Mouse (Mus musculus): ENCODE results near the gene Dclk2.

Dclk2 gene

DNA sequence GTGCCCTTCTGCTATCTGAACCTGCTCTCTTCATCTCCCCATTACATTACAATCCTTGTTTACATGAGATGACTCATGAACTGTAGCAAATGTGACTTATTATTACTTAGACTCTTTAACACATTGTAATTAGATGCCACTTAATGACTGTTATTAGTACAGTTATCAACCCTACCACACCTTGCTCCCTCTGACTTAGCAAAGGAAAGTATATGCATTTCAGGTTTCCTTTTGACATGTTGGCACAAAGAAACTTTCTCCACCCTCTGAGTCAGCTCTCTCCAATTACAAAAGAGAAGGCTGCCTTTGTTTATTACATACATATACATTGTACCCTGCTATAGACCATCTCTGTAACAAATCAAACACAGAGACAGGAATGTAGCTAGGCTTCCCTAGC is 33.1 kb downstream of the Dclk2 start:
- no peak for DNase-seq

DNA sequence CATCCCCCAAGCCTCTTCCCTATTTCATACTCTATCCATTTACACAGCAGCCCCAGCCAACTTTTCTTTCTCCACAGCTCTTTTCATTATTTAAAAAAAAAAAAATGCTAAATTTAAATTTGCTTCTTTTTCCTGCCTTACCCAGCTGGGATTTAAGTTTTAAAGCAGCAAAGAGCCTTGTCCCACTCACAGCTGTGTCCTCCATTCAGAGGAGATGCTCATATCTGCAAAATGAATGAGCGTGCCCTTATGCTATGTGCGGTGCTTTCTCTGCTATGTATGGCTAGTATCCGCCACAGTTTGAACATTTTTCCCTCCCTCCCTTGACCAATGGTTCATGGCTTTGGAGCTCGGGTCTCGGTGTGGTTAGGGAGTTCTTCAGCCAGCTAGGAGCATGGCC is 35.5 kb downstream of the Dclk2 start:
- no peak for DNase-seq

DNA sequence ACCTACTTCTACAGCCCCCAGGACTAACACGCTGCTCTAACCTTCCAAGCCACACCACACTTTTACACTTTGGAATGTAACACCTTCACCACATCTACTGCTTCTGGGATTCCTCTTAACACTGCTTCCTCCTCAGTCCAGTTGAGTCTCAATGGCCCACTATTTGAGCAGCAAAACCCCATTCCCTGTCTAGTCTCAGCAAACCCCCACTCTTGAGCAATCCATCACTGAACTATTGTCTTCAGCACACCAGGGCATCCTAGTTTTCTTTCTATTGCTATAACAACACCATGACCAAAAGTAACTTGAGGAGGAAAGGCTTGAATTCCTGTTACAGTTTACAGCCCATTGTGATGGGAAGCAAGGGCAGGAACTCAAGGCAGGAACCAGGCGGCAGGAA is 36.2 kb downstream of the Dclk2 start:
- DNase-seq = no peak

DNA sequence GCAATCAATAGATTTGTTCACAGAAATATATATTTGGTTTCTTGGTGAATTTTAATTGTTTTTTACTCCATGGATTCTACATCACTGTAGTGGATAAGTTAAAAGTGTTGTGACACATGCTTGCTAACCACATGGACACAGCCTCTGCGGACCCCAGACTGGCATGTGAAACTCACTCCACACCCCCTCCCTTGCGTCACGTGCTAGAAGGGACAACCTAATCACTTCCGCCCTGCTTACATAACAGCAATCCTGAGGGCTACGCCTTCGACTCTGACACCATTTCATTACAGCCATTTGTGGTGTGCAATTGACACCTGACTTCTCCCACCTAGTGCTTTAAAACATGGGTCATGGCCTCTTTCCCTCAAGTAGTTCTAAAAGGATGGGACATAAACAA is 36.7 kb downstream of the Dclk2 start:
- no peak for DNase-seq

DNA sequence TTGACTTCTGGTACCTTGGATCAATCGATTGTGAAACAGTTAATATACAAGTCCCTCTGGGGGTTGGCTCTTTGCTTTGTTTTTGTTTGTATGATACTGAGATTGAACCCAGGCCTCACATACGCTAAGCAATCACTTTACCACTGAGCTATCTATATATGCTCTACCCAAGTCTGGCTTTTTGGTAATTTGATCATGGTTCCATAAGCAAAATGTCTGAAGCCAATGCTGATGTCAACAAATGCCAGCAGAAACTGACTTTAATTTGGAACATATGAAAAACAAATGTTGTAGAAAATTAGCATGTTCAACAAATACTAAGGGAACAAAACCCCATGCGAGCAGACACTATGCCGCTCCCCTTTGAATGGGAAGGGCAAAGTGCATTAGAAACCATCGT is 44.7 kb downstream of the Dclk2 start:
- no peak for DNase-seq

DNA sequence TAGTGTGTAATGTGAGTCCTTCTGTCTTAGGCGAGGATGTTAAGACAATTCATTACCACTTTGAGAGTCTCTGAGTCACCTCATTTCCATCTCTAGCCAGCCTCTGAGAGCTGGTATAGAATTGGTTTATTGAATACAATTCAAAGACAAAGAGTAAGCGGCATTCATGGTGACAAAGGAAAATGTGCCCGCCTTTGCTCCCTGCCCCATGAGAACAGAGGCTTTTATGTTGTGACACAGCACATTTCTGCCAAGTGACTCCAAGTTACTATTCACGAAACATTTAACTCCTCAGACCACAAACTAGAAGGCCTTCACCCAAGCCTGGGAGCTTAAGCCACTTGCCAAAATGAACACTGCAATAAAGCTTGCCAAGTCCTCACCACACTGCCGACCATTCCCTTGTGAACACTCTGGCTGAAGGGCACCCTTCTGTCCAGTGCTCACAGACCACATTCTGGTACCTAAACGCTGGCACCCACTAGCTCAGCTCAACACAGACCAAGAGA is 47.5 kb downstream of the Dclk2 start:
- DNase-seq = peak; percentile 11

DNA sequence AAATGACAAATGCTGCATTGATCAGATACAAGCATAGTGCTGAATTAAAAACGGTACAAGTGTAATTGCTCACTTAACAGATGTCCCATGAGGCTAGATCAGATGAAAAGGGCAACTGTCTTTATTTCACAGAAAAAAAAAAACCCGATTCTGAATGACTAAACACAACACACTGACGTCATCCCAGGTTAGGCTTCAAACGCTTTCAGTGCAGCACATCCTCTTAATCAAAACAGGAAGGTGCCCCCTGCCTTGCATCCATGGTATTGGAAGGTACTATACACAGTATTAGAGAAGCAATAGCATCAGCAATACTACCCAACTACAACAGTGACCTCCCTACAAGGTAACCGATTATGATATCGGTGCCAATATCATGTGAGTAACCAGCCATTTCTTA is 49.7 kb downstream of the Dclk2 start:
- DNase-seq = no peak

DNA sequence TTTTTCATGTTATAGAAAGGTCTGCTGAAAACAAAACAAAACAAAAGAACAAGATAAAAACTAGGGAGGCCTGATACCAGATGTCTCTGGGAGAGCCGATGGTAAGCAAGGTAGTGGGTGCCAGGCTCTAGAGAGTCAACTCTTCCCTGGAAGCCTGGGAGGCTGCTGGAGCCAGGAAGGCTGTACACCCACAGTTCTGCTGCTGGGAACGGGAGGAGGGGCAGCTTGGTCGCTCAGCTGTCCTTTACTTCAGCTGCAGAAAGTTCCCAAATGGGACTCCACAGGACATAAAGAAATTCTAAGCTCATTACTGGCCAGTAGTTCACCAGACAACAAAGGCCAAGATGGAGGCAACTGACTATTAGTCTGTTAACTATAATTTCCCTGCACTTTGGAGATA is 50.2 kb downstream of the Dclk2 start:
- DNase-seq = no peak

DNA sequence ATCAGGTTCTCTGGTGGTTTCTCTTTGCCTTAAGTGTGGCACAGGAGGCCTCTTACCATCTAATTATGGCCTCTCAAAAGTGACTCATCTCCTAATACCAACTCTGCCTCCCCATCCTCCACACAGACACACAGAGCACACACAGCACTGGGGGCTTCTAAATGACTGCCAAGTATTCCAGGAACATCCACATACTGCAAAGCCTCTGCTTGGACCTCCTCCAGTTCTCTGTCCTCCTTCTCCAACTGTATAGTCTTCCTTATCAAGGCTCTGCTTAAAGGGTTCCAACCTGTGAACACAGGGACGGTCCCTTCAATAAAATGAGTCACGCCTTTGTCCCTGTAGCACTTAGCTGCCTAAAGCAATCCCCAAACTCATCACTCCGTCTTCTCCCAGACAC is 51.9 kb downstream of the Dclk2 start:
- DNase-seq = no peak

DNA sequence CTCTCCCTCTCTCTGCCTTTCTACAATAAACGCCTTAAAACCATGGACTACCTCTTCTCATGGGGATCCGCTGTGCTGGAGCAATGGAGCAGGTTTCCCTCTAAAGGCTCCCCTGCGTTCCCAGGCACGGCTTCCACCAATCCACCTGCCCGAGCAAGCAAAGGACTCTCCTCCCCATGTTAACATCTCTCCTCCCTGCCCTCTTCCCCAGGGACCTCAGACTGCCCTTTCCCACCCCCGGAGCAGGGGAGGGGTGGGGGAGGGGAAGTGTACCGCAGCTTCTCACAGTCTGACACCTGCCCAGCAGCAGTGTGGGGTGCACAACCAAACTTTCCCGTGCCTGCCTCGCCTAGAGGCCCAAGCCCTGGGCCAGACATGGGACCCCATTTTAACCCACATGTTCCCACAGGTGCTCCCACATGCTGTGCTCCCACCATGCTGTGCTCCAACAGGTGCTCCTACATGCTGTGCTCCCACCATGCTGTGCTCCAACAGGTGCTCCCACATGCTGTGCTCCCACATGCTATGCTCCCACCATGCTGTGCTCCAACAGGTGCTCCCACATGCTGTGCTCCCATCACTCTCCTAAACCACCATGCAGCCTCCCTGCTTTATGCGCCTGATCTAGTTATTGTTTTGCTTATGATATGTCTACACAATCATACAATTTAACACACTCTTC is 57.2 kb downstream of the Dclk2 start:
- no peak for DNase-seq

DNA sequence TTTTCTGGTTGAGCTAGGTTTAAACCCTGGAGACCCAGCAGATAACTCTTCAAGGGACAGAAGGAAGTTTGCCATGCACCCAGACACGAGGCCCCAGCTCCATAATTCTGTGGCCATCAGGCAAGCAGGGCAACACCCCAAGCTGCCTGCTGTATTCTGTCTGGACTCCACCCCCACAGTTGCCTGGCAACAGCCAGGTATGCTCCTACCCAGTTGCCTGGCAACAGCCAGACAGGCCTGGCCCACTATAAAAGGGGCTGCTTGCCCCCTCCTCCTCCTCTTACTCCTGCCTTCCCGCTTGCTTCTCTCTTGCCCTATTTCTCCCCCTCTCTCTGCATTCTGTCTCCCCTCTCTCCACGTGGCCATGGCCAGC is 57.7 kb downstream of the Dclk2 start:
- DNase-seq = peak; percentile 14

DNA sequence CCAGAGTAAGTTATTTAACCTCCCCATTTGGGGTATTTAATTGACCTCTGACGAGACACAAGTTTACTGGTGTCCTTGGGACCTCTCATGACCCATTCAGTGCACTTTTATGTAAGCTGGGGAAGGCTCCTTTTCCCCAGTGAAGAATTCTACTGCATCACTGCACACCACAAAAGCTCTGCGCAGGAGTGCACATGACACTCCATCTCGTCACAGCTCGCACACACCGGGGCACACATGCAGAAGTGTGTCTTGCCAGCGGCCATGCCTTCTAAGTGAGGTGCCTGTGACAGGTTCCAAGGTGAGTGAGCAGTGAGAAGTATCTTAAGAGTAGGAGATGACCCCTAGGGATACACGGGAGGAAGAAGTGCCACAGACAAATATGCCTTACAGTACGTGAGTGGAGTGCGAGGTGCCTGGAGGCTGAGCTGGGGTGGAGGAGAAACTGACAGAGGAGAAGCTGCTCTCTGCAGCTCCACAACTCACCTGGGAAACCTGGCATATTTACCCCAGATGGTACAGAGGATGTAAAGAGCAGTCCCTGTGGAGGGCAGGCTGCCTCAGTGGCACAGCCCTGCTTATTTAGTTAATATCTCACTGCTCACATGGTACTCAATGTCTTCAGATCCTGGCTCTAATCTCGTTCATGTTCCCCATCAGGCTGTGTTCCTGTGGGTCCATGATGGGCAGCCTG is 58.3 kb downstream of the Dclk2 start:
- no peak for DNase-seq

DNA sequence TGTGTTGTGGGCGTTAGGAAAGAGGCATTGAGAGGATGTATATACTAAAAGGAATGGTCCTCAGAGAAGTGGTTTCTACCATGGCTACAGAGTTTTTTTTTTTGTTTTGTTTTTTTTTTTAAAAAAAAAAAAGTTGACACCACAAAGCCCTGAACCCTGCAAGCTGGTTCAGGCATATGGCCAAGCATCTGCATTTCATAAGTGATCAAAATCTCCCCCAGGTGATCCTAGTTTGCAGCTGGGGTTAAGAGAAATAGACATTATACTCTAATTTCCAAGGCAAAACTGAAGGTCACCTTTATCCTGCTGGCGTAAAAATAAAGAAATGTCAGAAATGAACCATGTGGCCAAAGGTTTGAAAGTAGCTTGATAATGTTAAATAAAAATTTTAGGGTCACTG is 60.9 kb downstream of the Dclk2 start:
- no peak for DNase-seq

DNA sequence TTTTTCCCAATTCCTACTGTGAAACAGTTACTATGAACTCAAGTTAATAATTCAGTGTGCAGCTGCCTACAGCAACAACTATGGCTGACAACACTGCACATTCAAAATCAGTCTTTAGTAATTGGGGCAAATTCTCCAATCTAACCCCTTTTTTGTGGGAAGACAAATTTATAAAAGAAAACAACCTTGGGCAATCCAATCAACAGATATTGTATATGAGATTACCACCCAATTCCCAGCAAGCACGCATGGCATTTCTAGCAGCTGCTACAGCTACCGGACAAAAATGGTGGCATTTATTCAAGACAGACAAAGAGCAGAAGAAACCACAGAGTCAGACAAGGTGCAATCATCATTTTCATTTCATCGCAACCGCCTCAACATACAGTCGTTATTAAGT is 62.0 kb downstream of the Dclk2 start:
- no peak for DNase-seq

DNA sequence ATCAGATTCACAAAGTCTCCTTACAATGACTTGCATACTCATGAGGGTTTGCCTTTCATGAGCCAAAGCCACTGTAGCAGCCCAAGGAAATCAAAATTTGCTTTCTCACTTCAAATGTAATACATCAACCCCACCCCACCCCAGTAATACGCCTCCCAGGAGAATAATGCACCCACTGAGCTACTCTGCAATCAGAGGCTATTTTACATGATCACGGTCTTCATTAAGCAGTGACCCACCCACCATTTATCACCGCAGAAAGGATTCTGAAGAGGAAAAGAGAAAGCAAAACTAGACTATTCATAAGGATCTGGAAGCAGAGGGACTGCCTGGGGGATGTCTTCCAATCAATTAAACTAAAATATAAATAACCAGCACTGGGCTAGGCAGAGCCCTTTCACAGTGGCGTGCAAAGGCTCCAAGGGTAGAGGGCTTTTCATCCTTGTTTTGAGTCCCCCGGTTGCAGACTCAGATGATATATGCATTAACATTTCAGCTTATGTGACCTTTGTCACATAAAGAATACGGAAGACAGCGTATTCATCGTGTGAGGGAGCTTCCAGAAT is 62.7 kb downstream of the Dclk2 start:
- no peak for DNase-seq

DNA sequence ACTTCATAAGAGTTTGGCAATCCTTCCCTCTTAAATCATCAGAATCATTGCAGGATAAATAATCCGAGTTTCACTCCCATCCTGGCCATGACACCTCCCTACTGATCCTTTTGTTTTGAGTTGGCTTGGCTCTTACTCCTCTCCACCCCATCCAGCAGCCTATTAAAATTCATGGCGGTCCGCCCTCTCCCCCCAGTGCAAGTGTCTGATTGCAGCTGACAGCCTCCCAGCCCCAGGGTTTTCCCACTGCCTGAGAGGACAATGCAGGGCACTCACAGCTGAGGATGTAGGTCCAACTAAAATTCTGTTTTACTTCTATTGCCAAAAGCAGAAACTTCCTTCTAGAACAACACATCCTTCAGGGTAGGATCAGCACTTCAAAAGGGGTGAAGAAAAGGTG is 67.8 kb downstream of the Dclk2 start:
- no peak for DNase-seq

DNA sequence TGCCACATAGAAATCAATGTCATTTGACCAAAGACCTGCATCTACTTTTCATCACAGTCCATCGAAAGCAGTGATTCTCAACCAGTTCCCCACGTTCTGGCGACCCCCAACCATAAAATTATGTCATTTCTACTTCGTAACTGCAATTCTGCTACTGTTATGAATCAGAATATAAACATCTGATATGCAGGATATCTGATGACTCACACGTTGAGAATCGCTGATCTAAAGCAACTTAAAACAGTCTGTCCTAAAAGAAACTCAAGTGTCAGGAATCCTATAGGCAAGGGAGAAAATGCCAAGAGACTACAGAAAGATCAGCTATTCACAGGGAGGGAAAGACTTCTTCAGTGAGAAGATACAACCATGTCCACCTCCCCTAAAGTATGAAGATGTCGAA is 69.5 kb downstream of the Dclk2 start:
- no peak for DNase-seq

DNA sequence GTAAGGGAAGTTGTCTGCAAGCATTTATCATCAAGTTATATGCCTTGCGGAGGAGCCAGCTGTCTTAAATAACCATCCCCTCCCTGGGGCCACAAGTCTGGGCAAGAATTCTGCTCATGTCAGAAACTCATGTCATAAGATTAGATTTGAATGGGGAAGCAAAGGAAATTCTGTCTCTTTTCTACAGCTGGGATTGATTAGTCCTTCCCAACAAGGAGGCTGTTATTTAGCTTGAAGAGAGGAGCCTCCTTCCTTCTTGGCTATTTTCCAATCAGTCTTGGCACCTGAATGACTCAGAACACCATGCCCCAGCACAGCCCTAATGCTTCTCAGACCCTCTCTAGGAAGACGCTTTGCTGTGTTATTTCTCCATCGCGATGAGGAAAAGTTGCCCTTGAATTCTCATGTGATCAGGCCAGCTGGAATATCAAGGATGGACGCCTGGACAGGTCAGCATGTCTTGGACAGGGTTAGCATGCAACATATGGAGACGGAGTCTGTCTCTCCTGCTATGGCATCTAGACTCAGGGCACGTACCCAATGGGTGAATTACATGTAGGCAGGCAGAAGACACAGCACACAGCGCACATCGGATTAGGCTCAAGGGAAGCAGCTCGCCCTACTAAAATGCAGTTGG is 70.1 kb downstream of the Dclk2 start:
- DNase-seq = no peak

DNA sequence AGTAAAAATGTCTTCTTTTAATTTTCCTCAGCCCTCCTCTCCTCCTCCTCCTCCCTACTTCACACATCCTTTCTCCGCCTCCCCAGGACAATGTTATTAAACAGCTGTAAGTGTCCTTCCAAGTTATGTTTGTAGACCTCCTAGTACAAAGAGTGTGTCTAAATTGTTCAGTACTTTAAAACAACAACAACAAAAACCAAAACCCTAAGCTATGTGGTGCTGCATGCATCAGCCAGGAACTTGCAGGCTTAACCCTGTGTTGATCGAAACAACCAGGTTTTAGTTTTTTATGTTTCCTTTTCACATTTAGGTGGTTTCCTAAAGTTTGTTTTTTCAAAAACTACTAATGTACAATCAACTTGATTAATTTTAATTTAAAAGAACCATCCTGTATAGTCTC is 71.3 kb downstream of the Dclk2 start:
- DNase-seq = no peak

DNA sequence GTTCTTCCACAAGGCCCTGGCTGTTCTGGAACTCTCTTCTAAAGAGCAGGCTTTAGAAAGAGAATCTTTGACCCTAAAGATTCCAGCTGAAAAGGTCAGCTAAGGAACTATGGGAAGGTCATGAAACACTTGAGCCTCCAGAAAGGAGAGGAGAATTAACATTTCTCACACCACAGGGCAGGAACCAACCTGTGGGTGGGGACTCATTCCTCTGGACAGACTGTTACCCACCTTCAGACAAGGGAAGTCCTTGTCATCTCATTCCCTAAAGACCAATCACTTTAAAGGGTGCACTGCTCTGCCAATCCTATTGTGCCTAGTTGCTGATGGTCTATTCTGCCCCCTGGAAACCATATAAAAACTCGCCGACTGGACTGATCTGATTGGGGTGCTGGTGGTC is 73.1 kb downstream of the Dclk2 start:
- DNase-seq = no peak

DNA sequence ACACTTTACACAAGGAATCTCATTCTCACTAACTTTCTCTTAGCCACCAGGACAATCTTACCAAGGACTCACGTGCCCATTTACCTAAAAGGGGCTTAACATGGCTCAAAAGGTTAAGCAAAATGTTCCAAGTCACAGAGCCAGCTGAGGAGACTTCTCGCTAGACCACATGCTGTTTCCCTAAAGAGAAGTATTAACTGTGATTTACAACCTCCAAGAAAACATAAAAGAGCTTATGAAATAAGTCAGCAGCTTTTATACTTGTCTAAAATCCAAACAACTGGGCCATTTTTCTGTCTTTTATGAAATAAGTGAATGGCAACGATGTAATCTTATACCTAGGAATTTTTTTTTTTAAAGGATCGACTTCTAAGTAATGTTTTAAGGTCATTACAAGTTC is 74.6 kb downstream of the Dclk2 start:
- no peak for DNase-seq

DNA sequence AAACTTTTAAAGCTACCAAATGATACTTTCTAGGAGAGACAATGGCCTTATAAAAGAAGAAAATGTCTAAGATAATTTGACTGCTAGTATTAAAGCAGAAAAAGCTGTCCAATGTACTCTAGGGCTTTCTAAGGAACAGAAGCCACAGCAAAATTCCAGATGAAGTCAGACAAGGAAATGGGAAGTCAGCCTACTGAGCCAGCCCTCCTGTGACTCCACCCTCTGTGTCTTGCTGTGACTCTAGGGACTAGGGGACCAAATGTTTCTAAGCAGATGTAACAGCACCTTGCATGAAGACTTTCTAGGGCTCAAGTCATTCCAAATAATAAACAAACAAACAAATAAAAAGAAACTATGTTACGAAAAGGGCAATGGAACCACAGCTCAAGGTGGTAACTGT is 75.1 kb downstream of the Dclk2 start:
- DNase-seq = no peak

DNA sequence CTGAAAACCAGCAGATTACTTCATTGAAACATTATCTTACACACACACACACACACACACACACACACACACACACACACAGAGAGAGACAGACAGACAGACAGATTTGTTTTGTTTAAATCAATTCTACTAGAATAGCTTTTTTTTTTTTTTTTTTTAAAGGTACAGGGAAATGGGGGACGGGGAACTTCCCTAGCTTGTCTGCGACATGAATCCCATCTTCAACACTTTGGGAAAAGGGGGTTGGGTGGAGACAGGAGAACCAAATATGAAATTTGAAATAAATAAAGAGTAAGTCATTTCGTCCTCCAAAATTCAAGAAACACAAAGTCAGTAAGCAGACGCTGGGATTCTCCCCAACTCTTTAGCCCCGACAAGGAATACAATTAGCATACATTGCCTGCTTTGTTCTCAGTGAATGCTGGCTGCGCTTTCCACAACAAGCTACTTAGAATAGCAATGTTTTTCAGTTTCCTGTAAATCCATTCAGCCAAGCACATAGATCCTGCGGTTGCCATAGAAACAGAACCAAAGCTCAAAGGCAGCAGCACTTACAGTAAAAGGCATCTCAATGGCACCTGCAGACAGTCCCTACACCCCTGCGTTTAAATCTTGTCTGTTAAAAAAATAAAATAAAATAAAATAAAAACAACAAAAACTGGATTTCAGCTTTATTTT is 75.7 kb downstream of the Dclk2 start:
- no peak for DNase-seq

DNA sequence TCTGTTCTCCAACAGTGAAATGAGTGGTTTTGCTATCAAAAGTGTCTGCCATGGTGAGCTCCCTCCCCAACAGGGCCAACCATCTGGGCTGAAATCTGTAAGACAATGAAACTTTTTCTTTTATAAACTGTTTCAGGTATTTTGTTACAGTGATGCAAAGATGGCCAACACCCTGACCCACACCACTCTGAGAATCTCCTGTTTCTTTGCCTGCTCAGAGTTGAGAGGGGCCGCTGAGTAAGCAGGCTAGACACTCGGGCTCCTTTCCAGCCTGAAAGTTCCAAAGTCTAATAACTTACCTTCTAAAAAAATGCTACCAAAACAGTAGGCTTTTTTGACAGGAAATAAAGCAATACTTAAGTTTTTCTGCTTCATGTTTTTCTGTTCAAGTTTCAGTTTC is 78.2 kb downstream of the Dclk2 start:
- DNase-seq = peak; percentile 20
